Mouse (Mus musculus) embryonic fibroblast, embryonic 13.5 days (primary cell): ENCODE results near the gene Ctf2.

Experiments used
- CTCF ChIP-seq: IDR thresholded peaks from 2 replicates; pipeline ENCODE4 v1.5.1; 2011; ENCODE audit warnings: mild to moderate bottlenecking, control low read depth, low read length, moderate library complexity, borderline replicate concordance; ENCODE audit not compliant: insufficient read depth
- POLR2A ChIP-seq: IDR thresholded peaks from 2 replicates; pipeline ENCODE4 v1.6.1; 2011; ENCODE audit warnings: low read depth, mild to moderate bottlenecking, control low read depth, low read length, moderate library complexity

- no peak for TF ChIP-seq CTCF
- no peak for TF ChIP-seq POLR2A
These were observed 24.7 kb downstream of the Ctf2 start for GRCm38 (mm10) chr7:127707045-127707956.
